Mouse (Mus musculus): Measurements from ENCODE around the gene Tmem89. TPM values are rescaled to one million over a fixed set of nuclear protein-coding genes. Genes with fewer than 3 reads are reported as not detected.

Tmem89 gene
- total RNA-seq, 2 experiments from 2014 or later = not detected

Other genes with a start within 250 kb of the Tmem89 start
- gene Prkar2a, start 225.3 kb upstream of the Tmem89 start, total RNA-seq (2021) = 100 to 1,000 TPM in 1 of 2 experiments, 10 to 100 TPM in 1; 92.4 to 112 TPM
- gene Ip6k2, start 130.8 kb upstream of the Tmem89 start, total RNA-seq (2021) = 10 to 100 TPM; 24.3 to 24.4 TPM
- 1 to 10 TPM; 3.5 to 4.5 TPM for gene Nckipsd, start 106.3 kb upstream of the Tmem89 start, total RNA-seq (2021)
- gene Celsr3, start 88.3 kb upstream of the Tmem89 start, total RNA-seq (2021) = under 1 TPM; 0.18 to 0.24 TPM
- gene Slc26a6, start 61.3 kb upstream of the Tmem89 start, total RNA-seq (2021) = 10 to 100 TPM; 13.0 to 13.8 TPM
- 1,000 to 10,000 TPM in 1 of 2 experiments, 100 to 1,000 TPM in 1; 899 to 1,084 TPM for gene Uqcrc1, start 22.0 kb downstream of the Tmem89 start, total RNA-seq (2021)
- gene Col7a1, start 39.0 kb downstream of the Tmem89 start, total RNA-seq (2021) = 1 to 10 TPM; 2.7 to 3.7 TPM
- gene Ucn2, start 71.4 kb downstream of the Tmem89 start, total RNA-seq (2021) = under 1 TPM; 0.40 to 0.53 TPM
- gene Pfkfb4, start 77.2 kb downstream of the Tmem89 start, total RNA-seq (2021) = 10 to 100 TPM; 31.0 to 31.6 TPM
- gene Shisa5, start 123.9 kb downstream of the Tmem89 start, total RNA-seq (2021) = 10 to 100 TPM; 24.4 to 26.3 TPM
- gene Trex1, start 145.1 kb downstream of the Tmem89 start, total RNA-seq (2021) = 10 to 100 TPM; 10.7 to 11.4 TPM
- 1 to 10 TPM; 7.4 to 7.5 TPM for gene Atrip, start 159.5 kb downstream of the Tmem89 start, total RNA-seq (2021)
- gene Ccdc51, start 167.9 kb downstream of the Tmem89 start, total RNA-seq (2021) = 1 to 10 TPM; 7.3 to 7.8 TPM
- 100 to 1,000 TPM; 184 to 190 TPM for gene Tma7, start 168.0 kb downstream of the Tmem89 start, total RNA-seq (2021)
- 1 to 10 TPM; 2.1 to 3.8 TPM for gene Plxnb1, start 180.8 kb downstream of the Tmem89 start, total RNA-seq (2021)
- gene Fbxw21, start 247.4 kb downstream of the Tmem89 start, total RNA-seq (2021) = not detected